Mouse (Mus musculus): Measurements from ENCODE around the gene Ccdc157.

DNA sequence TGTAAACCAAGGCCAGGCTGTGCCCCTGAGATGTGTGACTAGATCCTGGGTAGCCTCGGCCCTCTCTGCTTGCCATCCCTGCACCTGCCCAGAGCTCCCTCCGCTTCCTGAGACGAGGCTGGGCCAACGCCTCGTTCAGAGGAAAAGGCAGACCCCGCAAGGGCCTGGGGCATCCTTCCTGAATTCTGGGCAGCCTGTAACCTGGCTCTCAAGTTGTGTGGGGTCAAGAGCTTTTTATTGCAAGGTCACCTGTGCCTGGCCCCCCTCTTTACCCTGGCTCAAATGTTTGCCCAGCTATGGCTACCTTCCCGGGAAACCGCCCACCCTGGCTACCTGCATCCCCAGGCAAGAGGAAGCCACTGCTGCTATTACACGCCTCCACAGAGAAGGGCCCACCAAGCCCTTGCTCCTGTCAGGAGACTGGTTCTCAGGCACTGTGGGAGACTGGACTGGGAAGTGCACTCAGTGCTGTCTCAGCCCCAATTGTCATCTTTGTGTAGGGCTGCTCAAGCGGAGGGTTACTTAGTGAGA, 62.9 kb downstream of the Ccdc157 start:
- TF ChIP-seq CTCF (IDR thresholded peaks at IDR 0.05; ENCODE audit: low read depth) (no peak), EP300 (IDR thresholded peaks at IDR 0.05; ENCODE audit: low read depth) (no peak)

Measured in liver, embryonic 14.5 days (tissue).